Mouse (Mus musculus) T-helper 2 cell (primary cell): Measurements from ENCODE around the gene Smpd2.

Experiments used
- in situ Hi-C: fragments of 300-600 bp; cut with MboI, MseI; formaldehyde crosslinking; loops from one replicate; pipeline ENCODE4 v1.15.1; 2025; ENCODE audit warnings: high pct_unique_total_duplicates

The Smpd2 gene

GRCm38 (mm10) chr10:41489294-41489693 is 875 bp downstream of the Smpd2 start:
- in situ Hi-C loops, result loop anchor here (25.0 kb wide), 1 partner anchor 773 kb away; no protein-coding TSS in a partner anchor

GRCm38 (mm10) chr10:41488877-41489276 is 1.3 kb downstream of the Smpd2 start:
- in situ Hi-C loops, result loop anchor here (25.0 kb wide), 1 partner anchor 773 kb away; no protein-coding TSS in a partner anchor

GRCm38 (mm10) chr10:41486506-41487170 is 3.5 kb downstream of the Smpd2 start:
- in situ Hi-C loops, result loop anchor here (25.0 kb wide), 1 partner anchor 776 kb away; no protein-coding TSS in a partner anchor

- in situ Hi-C loops, result loop anchor here (25.0 kb wide), 1 partner anchor 777 kb away; no protein-coding TSS in a partner anchor
Observed at GRCm38 (mm10) chr10:41485778-41486177, 4.4 kb downstream of the Smpd2 start.

GRCm38 (mm10) chr10:41482446-41482845 is 7.7 kb downstream of the Smpd2 start:
- in situ Hi-C loops, result loop anchor here (25.0 kb wide), 1 partner anchor 780 kb away; no protein-coding TSS in a partner anchor

- in situ Hi-C loops, result loop anchor here (25.0 kb wide), 1 partner anchor 781 kb away; no protein-coding TSS in a partner anchor
Observed at GRCm38 (mm10) chr10:41480938-41481880, 9.0 kb downstream of the Smpd2 start.

GRCm38 (mm10) chr10:41479961-41480360 is 10.2 kb downstream of the Smpd2 start:
- in situ Hi-C loops, result loop anchor here (25.0 kb wide), 1 partner anchor 782 kb away; no protein-coding TSS in a partner anchor

GRCm38 (mm10) chr10:41477278-41478181 is 12.6 kb downstream of the Smpd2 start:
- in situ Hi-C loops, result loop anchor here (25.0 kb wide), 1 partner anchor 785 kb away; no protein-coding TSS in a partner anchor

GRCm38 (mm10) chr10:41477018-41477277 is 13.2 kb downstream of the Smpd2 start:
- in situ Hi-C loops, result loop anchor here (25.0 kb wide), 1 partner anchor 785 kb away; no protein-coding TSS in a partner anchor

- in situ Hi-C loops, result loop anchor here (25.0 kb wide), 1 partner anchor 786 kb away; no protein-coding TSS in a partner anchor
Observed at GRCm38 (mm10) chr10:41476171-41477017, 13.8 kb downstream of the Smpd2 start, which contains the start of gene Mical1. TSS of gene Mical1 (plus strand) at chr10:41476314.

- in situ Hi-C loops, result loop anchor here (25.0 kb wide), 1 partner anchor 787 kb away; no protein-coding TSS in a partner anchor
Observed at GRCm38 (mm10) chr10:41474981-41475391, 15.2 kb downstream of the Smpd2 start.

- in situ Hi-C loops, result no loop called here
Observed at GRCm38 (mm10) chr10:41473782-41474468, 16.2 kb downstream of the Smpd2 start.

GRCm38 (mm10) chr10:41472962-41473481 is 17.1 kb downstream of the Smpd2 start:
- in situ Hi-C loops, result no loop called here

GRCm38 (mm10) chr10:41472534-41472933 is 17.6 kb downstream of the Smpd2 start:
- in situ Hi-C loops, result no loop called here

- in situ Hi-C loops, result no loop called here
Observed at GRCm38 (mm10) chr10:41470693-41471092, 19.5 kb downstream of the Smpd2 start.

GRCm38 (mm10) chr10:41467325-41467724 is 22.8 kb downstream of the Smpd2 start:
- in situ Hi-C loops, result no loop called here

- in situ Hi-C loops, result no loop called here
Observed at GRCm38 (mm10) chr10:41464401-41464955, 25.7 kb downstream of the Smpd2 start.

GRCm38 (mm10) chr10:41461057-41461722 is 29.0 kb downstream of the Smpd2 start:
- in situ Hi-C loops, result no loop called here
